Mouse (Mus musculus) liver, embryonic 14.5 days (tissue): ENCODE measurements around the gene Cdkn2aipnl. TPM values are rescaled to one million over a fixed set of nuclear protein-coding genes. Genes with fewer than 3 reads are reported as not detected.

ENCODE experiments used
- ATAC-seq: fragments of 200-750 bp; cut with Nextera tagmentation; 2 replicates; pipeline ENCODE4 v1.8.0; 2017; ENCODE audit warnings: moderate number of reproducible peaks, mild to moderate bottlenecking, moderate library complexity; ENCODE audit not compliant: insufficient read depth
- DNase-seq, 3 experiments: peaks; one replicate each; pipeline ENCODE4 v3.0.0-alpha.2; 2012 to 2013; ENCODE audit warnings: low read depth in 3 of 3, low spot score in 3 of 3
- H3K27ac ChIP-seq: fragments of 300-500 bp; sonication (generic); 2 replicates; pipeline ENCODE4 v1.5.1; 2014; ENCODE audit warnings: moderate library complexity, mild to moderate bottlenecking, control low read depth, inconsistent platforms
- H3K27me3 ChIP-seq: fragments of 300-500 bp; sonication (generic); 2 replicates; pipeline ENCODE4 v1.6.1; 2014; ENCODE audit warnings: mild to moderate bottlenecking, low read length, moderate library complexity; ENCODE audit not compliant: control insufficient read depth, insufficient read depth
- H3K36me3 ChIP-seq: fragments of 300-500 bp; sonication (generic); replicated peaks from 2 replicates; pipeline ENCODE4 v1.6.1; 2014; ENCODE audit warnings: low read depth; ENCODE audit not compliant: control insufficient read depth, insufficient read depth
- H3K4me1 ChIP-seq, 2 experiments: fragments of 200-500 bp in 1 of 2; fragments of 300-500 bp in 1 of 2; sonication (generic) in 1 of 2; replicated peaks; 2 replicates each; pipeline ENCODE4 v1.6.1; 2012 to 2014; ENCODE audit warnings: antibody characterized with exemption in 1 of 2, inconsistent platforms in 1 of 2, low read length in 1 of 2; ENCODE audit not compliant: control insufficient read depth in 2 of 2, insufficient read depth in 2 of 2
- H3K4me2 ChIP-seq: fragments of 300-500 bp; sonication (generic); 2 replicates; pipeline ENCODE4 v1.6.1; 2014; ENCODE audit warnings: low read depth, mild to moderate bottlenecking, control low read depth, moderate library complexity
- H3K4me3 ChIP-seq, 2 experiments: fragments of 200-500 bp in 1 of 2; fragments of 300-500 bp in 1 of 2; sonication (generic) in 1 of 2; 2 replicates each; pipeline ENCODE4 v1.5.1; 2012 to 2014; ENCODE audit warnings: low read depth in 2 of 2, low read length in 2 of 2, mild to moderate bottlenecking in 2 of 2, control low read depth in 1 of 2, inconsistent platforms in 1 of 2, moderate library complexity in 1 of 2; ENCODE audit not compliant: insufficient read depth in 1 of 2
- H3K9ac ChIP-seq: fragments of 300-500 bp; sonication (generic); replicated peaks from 2 replicates; pipeline ENCODE4 v1.6.1; 2014; ENCODE audit warnings: mild to moderate bottlenecking, control low read depth, moderate library complexity
- H3K9me3 ChIP-seq: fragments of 300-500 bp; sonication (generic); 2 replicates; pipeline ENCODE4 v1.6.1; 2016; ENCODE audit warnings: low read length, mixed read lengths; ENCODE audit not compliant: control insufficient read depth
- CTCF ChIP-seq: IDR thresholded peaks from 2 replicates; pipeline ENCODE4 v1.5.1; 2016; ENCODE audit warnings: antibody characterized with exemption, low read depth, control low read depth
- EP300 ChIP-seq: IDR thresholded peaks from 2 replicates; pipeline ENCODE4 v1.6.1; 2016; ENCODE audit warnings: antibody characterized with exemption, low read depth
- WGBS: fragments of 180-500 bp; shearing (Covaris S2); extraction: QIAGEN DNeasy Blood & Tissue Kit; methylation state at CpG from one replicate; pipeline ENCODE4 v1.1.7; 2014; ENCODE audit not compliant: insufficient replicate concordance; 5-methylcytosine and 5-hydroxymethylcytosine counted together
- polyA plus RNA-seq, 2 experiments: library from polyadenylated mRNA; depleted of rRNA in 1 of 2; stranded (reverse) in 1 of 2; unstranded in 1 of 2; fragments of >200 nt; fragmentation: Nextera tagmentation in 1 of 2; extraction: Ambion mirVana in 1 of 2; gene quantifications; 2 replicates each; pipeline versions ENCODE4 v1.2.1 to v1.2.3; 2012 to 2014

The Cdkn2aipnl gene
- polyA plus RNA-seq, 2 experiments, result 19.0 to 53.5 TPM

DNA sequence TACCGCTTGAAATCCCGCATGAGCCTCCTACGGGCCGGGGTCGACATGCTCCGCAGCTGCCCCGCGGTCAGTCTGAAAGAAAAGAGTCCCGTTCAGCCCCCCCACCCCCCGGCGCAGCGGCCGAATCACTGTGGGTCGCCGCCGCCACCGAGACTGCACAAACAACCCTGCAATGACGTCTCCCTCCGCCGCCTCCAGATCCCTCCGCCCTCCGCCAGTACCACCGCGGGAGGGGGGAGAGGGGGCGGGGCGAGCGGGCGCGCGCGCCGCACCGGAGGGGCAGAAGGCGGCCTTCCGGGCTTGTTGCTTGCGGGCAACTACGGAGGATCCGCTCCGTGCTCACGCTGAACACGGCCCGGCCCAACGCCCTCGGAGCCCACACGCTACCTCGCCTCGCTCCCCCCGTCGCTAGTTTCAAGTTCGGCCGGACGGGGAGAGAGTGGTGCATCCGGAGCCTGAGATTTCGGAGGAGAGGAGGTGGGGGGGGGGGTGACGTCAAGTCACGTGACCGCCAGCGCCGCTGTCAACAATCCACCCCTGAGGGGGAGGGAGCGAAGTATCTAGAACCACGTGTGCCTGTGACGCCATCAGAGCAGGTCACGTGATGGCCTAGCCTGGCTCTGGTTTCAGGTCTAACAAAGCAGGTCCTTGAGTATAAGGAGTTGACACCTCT is 33.0 kb downstream of the Cdkn2aipnl start, which contains the start of gene Ube2b:
Ube2b (minus strand) TSS at position 473 of the 673 bp plus-strand sequence.
- ATAC-seq (peak; percentile 84), DNase-seq (peak; percentile 96)
- Histone ChIP-seq H3K9ac (peak within 1 kb of the TSS; percentile 94), H3K4me1 (peaks cover 12 to 18% of the 10 kb centered on the region in 2 experiments), H3K27me3 (no peaks in the 10 kb centered on the region), H3K4me3 (peak within 1 kb of the TSS; percentile 90 to 98), H3K4me2 (peak within 1 kb of the TSS; percentile 90), H3K36me3 (peaks cover 20% of the 10 kb centered on the region), H3K27ac (peak within 1 kb of the TSS; percentile 89), H3K9me3 (no peaks in the 10 kb centered on the region)
- TF ChIP-seq EP300, result peak; percentile 55; the same call in 1 of the 2 replicates
- no peak for TF ChIP-seq CTCF
- 0% methylated on average over 62 of the region's 63 CpGs for WGBS

DNA sequence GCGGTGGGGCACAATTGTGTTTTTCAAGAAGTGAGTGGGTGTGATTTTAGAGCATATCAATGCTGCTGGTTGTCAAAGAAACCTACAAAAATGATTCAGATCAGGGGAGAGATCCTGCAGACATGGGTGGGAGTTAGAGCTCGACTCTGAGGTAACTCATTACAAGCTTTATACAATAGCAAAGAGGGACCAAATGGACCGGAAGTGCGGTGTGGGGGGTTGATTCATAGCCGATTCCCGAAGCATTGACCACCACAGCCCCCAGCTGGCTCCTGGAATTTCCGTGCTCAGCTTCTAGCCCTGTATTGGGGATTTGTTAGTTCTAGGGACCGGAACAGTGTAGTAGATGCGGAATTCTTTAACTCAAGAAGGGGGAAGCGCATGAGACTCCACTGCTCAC is 33.9 kb downstream of the Cdkn2aipnl start:
- no peak for TF ChIP-seq CTCF
- no peak for TF ChIP-seq EP300
- WGBS, result 65% methylated on average over 10 of the region's 10 CpGs
- H3K27ac ChIP-seq, result peak overlapping the region; percentile 50
- H3K36me3 ChIP-seq, result peaks cover 14% of the 10 kb centered on the region
- DNase-seq (no peak), ATAC-seq (no peak)
- H3K4me1 ChIP-seq, result peaks cover 12 to 21% of the 10 kb centered on the region in 2 experiments
- H3K4me2 ChIP-seq, result peak overlapping the region; percentile 90
- H3K4me3 ChIP-seq, result no peak overlapping the region; a peak in 1 of 4 replicates
- H3K9ac ChIP-seq, result no peak overlapping the region
- H3K27me3 ChIP-seq, result no peaks in the 10 kb centered on the region
- H3K9me3 ChIP-seq, result no peaks in the 10 kb centered on the region

DNA sequence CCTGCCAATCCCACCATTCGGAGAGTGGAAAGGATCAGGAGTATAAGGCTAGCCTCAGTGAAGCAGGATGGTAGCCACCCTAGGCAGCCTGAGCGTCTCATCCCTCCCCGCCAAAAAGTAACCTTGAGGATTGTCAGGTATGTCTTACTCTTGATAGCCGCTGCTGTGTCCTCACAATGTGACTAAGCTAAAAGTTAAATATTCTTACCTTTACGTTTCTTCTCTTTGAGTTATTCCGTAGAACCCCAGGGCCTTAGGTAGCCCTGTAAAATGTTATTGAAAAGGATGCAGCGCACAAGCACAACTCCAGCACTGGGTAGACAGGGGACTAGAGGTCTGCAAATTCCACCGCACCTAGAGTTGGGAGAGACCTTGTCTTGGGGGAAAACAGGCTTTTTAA is 34.4 kb downstream of the Cdkn2aipnl start:
- TF ChIP-seq EP300, result no peak
- 85% methylated on average over 8 of the region's 8 CpGs for WGBS
- no peak overlapping the region for H3K27ac ChIP-seq
- DNase-seq (no peak), ATAC-seq (no peak)
- peaks cover 12 to 21% of the 10 kb centered on the region in 2 experiments for H3K4me1 ChIP-seq
- peaks cover 9% of the 10 kb centered on the region for H3K36me3 ChIP-seq
- H3K4me3 ChIP-seq, result no peak overlapping the region
- H3K9me3 ChIP-seq, result no peaks in the 10 kb centered on the region
- no peak overlapping the region for H3K4me2 ChIP-seq
- no peaks in the 10 kb centered on the region for H3K27me3 ChIP-seq
- no peak overlapping the region for H3K9ac ChIP-seq

DNA sequence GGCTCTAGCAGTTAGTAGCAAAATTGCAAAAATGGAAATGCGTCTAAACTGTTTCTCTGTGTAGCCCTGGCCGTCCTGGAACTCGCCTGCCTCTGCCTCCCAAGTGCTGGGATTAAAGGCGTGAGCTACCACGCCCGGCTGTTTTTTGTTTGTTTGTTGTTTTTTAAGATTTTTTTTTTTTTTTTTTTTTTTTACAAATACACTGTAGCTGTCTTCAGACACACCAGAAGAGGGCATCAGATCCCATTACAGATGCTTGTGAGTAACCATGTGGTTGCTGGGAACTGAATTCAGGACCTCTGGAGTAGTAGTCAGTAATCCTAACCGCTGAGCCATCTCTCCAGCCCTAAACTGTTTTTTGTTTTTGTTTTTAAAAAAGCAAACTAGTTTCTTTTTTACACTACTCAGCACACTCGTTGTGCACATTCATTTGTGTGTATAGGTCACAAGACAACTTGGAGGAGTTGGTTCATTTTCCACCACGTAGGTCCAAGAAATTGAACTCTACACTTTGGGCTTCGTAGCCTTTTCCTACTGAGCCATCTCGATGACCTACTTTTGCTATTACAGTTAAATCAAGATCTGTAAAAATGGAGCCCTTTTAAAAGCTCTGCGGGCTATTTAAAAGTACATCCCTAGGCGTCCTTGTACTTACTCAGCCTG is 35.5 kb downstream of the Cdkn2aipnl start:
- Histone ChIP-seq H3K36me3 (no peaks in the 10 kb centered on the region), H3K9me3 (no peaks in the 10 kb centered on the region), H3K9ac (peak overlapping the region; percentile 80; the same call in 1 of the 2 replicates), H3K4me1 (peaks cover 12 to 21% of the 10 kb centered on the region in 2 experiments), H3K27me3 (no peaks in the 10 kb centered on the region), H3K4me2 (peak overlapping the region; percentile 94), H3K4me3 (peak overlapping the region; percentile 86 to 92; a peak in 3 of 4 replicates), H3K27ac (peak overlapping the region; percentile 83)
- DNase-seq (no peak), ATAC-seq (no peak)
- TF ChIP-seq EP300 (no peak), CTCF (no peak)
- WGBS, result 64% methylated on average over 13 of the region's 13 CpGs

DNA sequence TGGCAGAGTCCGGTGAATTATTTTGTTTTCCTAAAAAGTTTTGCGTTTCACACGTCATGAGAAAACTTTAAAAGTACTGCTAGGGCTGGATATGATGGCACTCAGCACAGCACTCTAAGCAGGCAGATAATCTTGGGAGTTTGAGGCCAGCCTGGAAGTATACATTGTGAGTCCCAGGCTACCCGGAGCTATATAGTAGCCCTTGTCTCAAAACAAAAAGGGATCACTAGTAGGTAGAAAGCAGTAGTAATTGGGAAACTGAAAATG is 36.0 kb downstream of the Cdkn2aipnl start:
- Histone ChIP-seq H3K4me2 (peak overlapping the region; percentile 94), H3K9ac (peak overlapping the region; percentile 80), H3K4me3 (peak overlapping the region; percentile 86 to 92), H3K4me1 (peaks cover 10 to 21% of the 10 kb centered on the region in 2 experiments), H3K27ac (peak overlapping the region; percentile 83), H3K9me3 (no peaks in the 10 kb centered on the region), H3K27me3 (no peaks in the 10 kb centered on the region), H3K36me3 (no peaks in the 10 kb centered on the region)
- WGBS, result 17% methylated on average over 4 of the region's 4 CpGs
- ATAC-seq, result no peak
- TF ChIP-seq EP300 (no peak), CTCF (no peak)
- DNase-seq, result peak in 2 of 3 experiments; percentile 6 to 32
